Mouse (Mus musculus): Measurements from ENCODE around the gene Grm1.

Grm1 gene

GRCm38 (mm10) chr10:10710837-10711236, 371.3 kb downstream of the Grm1 start:
- DNase-seq (ENCODE audit: low read depth) = no peak

- DNase-seq (ENCODE audit: low read depth) = no peak
These were observed 371.8 kb downstream of the Grm1 start for GRCm38 (mm10) chr10:10710359-10710758.

GRCm38 (mm10) chr10:10708031-10708430, 374.1 kb downstream of the Grm1 start:
- DNase-seq (ENCODE audit: low read depth) = no peak

GRCm38 (mm10) chr10:10701326-10701725, 380.8 kb downstream of the Grm1 start:
- no peak for DNase-seq (ENCODE audit: low read depth)

- no peak for DNase-seq (ENCODE audit: low read depth)
These were observed 381.3 kb downstream of the Grm1 start for GRCm38 (mm10) chr10:10700903-10701302.

- DNase-seq (ENCODE audit: low read depth) = no peak
These were observed 384.7 kb downstream of the Grm1 start for GRCm38 (mm10) chr10:10697497-10697896.

GRCm38 (mm10) chr10:10689668-10690223, 392.4 kb downstream of the Grm1 start:
- DNase-seq (ENCODE audit: low read depth) = no peak

- no peak for DNase-seq (ENCODE audit: low read depth)
These were observed 393.1 kb downstream of the Grm1 start for GRCm38 (mm10) chr10:10688907-10689667.

GRCm38 (mm10) chr10:10681048-10681447, 401.1 kb downstream of the Grm1 start, which contains the start of gene Gm10944:
Gene Gm10944 (plus strand): TSS chr10:10681348.
- DNase-seq (ENCODE audit: low read depth) = no peak

- no peak for DNase-seq (ENCODE audit: low read depth)
These were observed 422.2 kb downstream of the Grm1 start for GRCm38 (mm10) chr10:10659976-10660375.

- DNase-seq (ENCODE audit: low read depth) = no peak
These were observed 423.0 kb downstream of the Grm1 start for GRCm38 (mm10) chr10:10659161-10659560.

- DNase-seq (ENCODE audit: low read depth) = no peak
These were observed 425.5 kb downstream of the Grm1 start for GRCm38 (mm10) chr10:10656621-10657020.

- no peak for DNase-seq (ENCODE audit: low read depth)
These were observed 426.2 kb downstream of the Grm1 start for GRCm38 (mm10) chr10:10655991-10656390.
